Mouse (Mus musculus): Measurements from ENCODE around the gene Rab25. TPM values are rescaled to one million over a fixed set of nuclear protein-coding genes. Genes with fewer than 3 reads are reported as not detected.

The Rab25 gene
- total and polyA plus RNA-seq, 3 experiments = 0.96 to 1.9 TPM; not detected in 1

GRCm38 (mm10) chr3:88493706-88494582 lies 54.2 kb downstream of the Rab25 start (continued):
- TF ChIP-seq NRF1 (IDR thresholded peaks at IDR 0.05; ENCODE audit: insufficient read depth, low read depth, low read length, poor library complexity, severe bottlenecking) = no peak

Other genes with a start within 250 kb of the Rab25 start
- gene Glmp, start 223.3 kb downstream of the Rab25 start, total RNA-seq (2012; rRNA removed) = 47.6 and 48.3 TPM in 2 replicates
- gene Glmp, start 223.3 kb downstream of the Rab25 start, polyA plus RNA-seq (2012; ENCODE audit: insufficient read depth in 1 of 2, insufficient read length in 2 of 2, low read depth in 1 of 2, low replicate concordance in 2 of 2, missing spikeins in 1 of 2) = 100 to 1,000 TPM in 1 of 2 experiments, not detected in 1; 181 TPM
- 2.2 TPM in 2 replicates for gene Tmem79, start 212.2 kb downstream of the Rab25 start, total RNA-seq (2012; rRNA removed)
- gene Tmem79, start 212.2 kb downstream of the Rab25 start, polyA plus RNA-seq (2012; ENCODE audit: insufficient read depth in 1 of 2, insufficient read length in 2 of 2, low read depth in 1 of 2, low replicate concordance in 2 of 2, missing spikeins in 1 of 2) = 1 to 10 TPM in 1 of 2 experiments, not detected in 1; 3.7 TPM
- 87.3 and 97.9 TPM in 2 replicates for gene Smg5, start 212.0 kb downstream of the Rab25 start, total RNA-seq (2012; rRNA removed)
- 100 to 1,000 TPM; 123 to 148 TPM for gene Smg5, start 212.0 kb downstream of the Rab25 start, polyA plus RNA-seq (2012; ENCODE audit: insufficient read depth in 1 of 2, insufficient read length in 2 of 2, low read depth in 1 of 2, low replicate concordance in 2 of 2, missing spikeins in 1 of 2)
- gene Paqr6, start 183.7 kb downstream of the Rab25 start, total RNA-seq (2012; rRNA removed) = not detected in 2 replicates
- gene Paqr6, start 183.7 kb downstream of the Rab25 start, polyA plus RNA-seq (2012; ENCODE audit: insufficient read depth in 1 of 2, insufficient read length in 2 of 2, low read depth in 1 of 2, low replicate concordance in 2 of 2, missing spikeins in 1 of 2) = under 1 TPM in 1 of 2 experiments, not detected in 1; 0.11 TPM
- gene Bglap3, start 175.6 kb downstream of the Rab25 start, total RNA-seq (2012; rRNA removed) = 0.16 TPM in 1 of 2 replicates, not detected in the other
- not detected for gene Bglap3, start 175.6 kb downstream of the Rab25 start, polyA plus RNA-seq (2012; ENCODE audit: insufficient read depth in 1 of 2, insufficient read length in 2 of 2, low read depth in 1 of 2, low replicate concordance in 2 of 2, missing spikeins in 1 of 2)
- gene Bglap2, start 169.6 kb downstream of the Rab25 start, total RNA-seq (2012; rRNA removed) = not detected in 2 replicates
- gene Bglap2, start 169.6 kb downstream of the Rab25 start, polyA plus RNA-seq (2012; ENCODE audit: insufficient read depth in 1 of 2, insufficient read length in 2 of 2, low read depth in 1 of 2, low replicate concordance in 2 of 2, missing spikeins in 1 of 2) = not detected
- not detected in 2 replicates for gene Bglap, start 163.8 kb downstream of the Rab25 start, total RNA-seq (2012; rRNA removed)
- under 1 TPM in 1 of 2 experiments, not detected in 1; 0.17 TPM for gene Bglap, start 163.8 kb downstream of the Rab25 start, polyA plus RNA-seq (2012; ENCODE audit: insufficient read depth in 1 of 2, insufficient read length in 2 of 2, low read depth in 1 of 2, low replicate concordance in 2 of 2, missing spikeins in 1 of 2)
- 139 and 144 TPM in 2 replicates for gene Pmf1, start 138.0 kb downstream of the Rab25 start, total RNA-seq (2012; rRNA removed)
- 100 to 1,000 TPM in 1 of 2 experiments, not detected in 1; 357 TPM for gene Pmf1, start 138.0 kb downstream of the Rab25 start, polyA plus RNA-seq (2012; ENCODE audit: insufficient read depth in 1 of 2, insufficient read length in 2 of 2, low read depth in 1 of 2, low replicate concordance in 2 of 2, missing spikeins in 1 of 2)
- gene Slc25a44, start 123.2 kb downstream of the Rab25 start, total RNA-seq (2012; rRNA removed) = 26.2 and 30.5 TPM in 2 replicates
- 10 to 100 TPM in 1 of 2 experiments, not detected in 1; 34.6 TPM for gene Slc25a44, start 123.2 kb downstream of the Rab25 start, polyA plus RNA-seq (2012; ENCODE audit: insufficient read depth in 1 of 2, insufficient read length in 2 of 2, low read depth in 1 of 2, low replicate concordance in 2 of 2, missing spikeins in 1 of 2)
- gene Sema4a, start 87.1 kb downstream of the Rab25 start, total RNA-seq (2012; rRNA removed) = 31.4 and 45.3 TPM in 2 replicates
- 10 to 100 TPM in 1 of 2 experiments, not detected in 1; 33.5 TPM for gene Sema4a, start 87.1 kb downstream of the Rab25 start, polyA plus RNA-seq (2012; ENCODE audit: insufficient read depth in 1 of 2, insufficient read length in 2 of 2, low read depth in 1 of 2, low replicate concordance in 2 of 2, missing spikeins in 1 of 2)
- gene Lmna, start 38.3 kb downstream of the Rab25 start, total RNA-seq (2012; rRNA removed) = 388 and 394 TPM in 2 replicates
- 100 to 1,000 TPM; 128 to 302 TPM for gene Lmna, start 38.3 kb downstream of the Rab25 start, polyA plus RNA-seq (2012; ENCODE audit: insufficient read depth in 1 of 2, insufficient read length in 2 of 2, low read depth in 1 of 2, low replicate concordance in 2 of 2, missing spikeins in 1 of 2)
- 4.3 and 5.5 TPM in 2 replicates for gene Mex3a, start 15.9 kb downstream of the Rab25 start, total RNA-seq (2012; rRNA removed)
- 10 to 100 TPM in 1 of 2 experiments, not detected in 1; 10.1 TPM for gene Mex3a, start 15.9 kb downstream of the Rab25 start, polyA plus RNA-seq (2012; ENCODE audit: insufficient read depth in 1 of 2, insufficient read length in 2 of 2, low read depth in 1 of 2, low replicate concordance in 2 of 2, missing spikeins in 1 of 2)
- gene Lamtor2, start 4.8 kb upstream of the Rab25 start, total RNA-seq (2012; rRNA removed) = 125 and 127 TPM in 2 replicates
- 100 to 1,000 TPM in 1 of 2 experiments, not detected in 1; 188 TPM for gene Lamtor2, start 4.8 kb upstream of the Rab25 start, polyA plus RNA-seq (2012; ENCODE audit: insufficient read depth in 1 of 2, insufficient read length in 2 of 2, low read depth in 1 of 2, low replicate concordance in 2 of 2, missing spikeins in 1 of 2)
- gene Ubqln4, start 5.5 kb upstream of the Rab25 start, total RNA-seq (2012; rRNA removed) = 73.0 and 83.0 TPM in 2 replicates
- gene Ubqln4, start 5.5 kb upstream of the Rab25 start, polyA plus RNA-seq (2012; ENCODE audit: insufficient read depth in 1 of 2, insufficient read length in 2 of 2, low read depth in 1 of 2, low replicate concordance in 2 of 2, missing spikeins in 1 of 2) = 100 to 1,000 TPM in 1 of 2 experiments, 10 to 100 TPM in 1; 43.6 to 171 TPM
- gene Ssr2, start 27.6 kb upstream of the Rab25 start, total RNA-seq (2012; rRNA removed) = 500 and 594 TPM in 2 replicates
- 100 to 1,000 TPM; 176 to 706 TPM for gene Ssr2, start 27.6 kb upstream of the Rab25 start, polyA plus RNA-seq (2012; ENCODE audit: insufficient read depth in 1 of 2, insufficient read length in 2 of 2, low read depth in 1 of 2, low replicate concordance in 2 of 2, missing spikeins in 1 of 2)
- gene Arhgef2, start 57.7 kb upstream of the Rab25 start, total RNA-seq (2012; rRNA removed) = 113 and 131 TPM in 2 replicates
- gene Arhgef2, start 57.7 kb upstream of the Rab25 start, polyA plus RNA-seq (2012; ENCODE audit: insufficient read depth in 1 of 2, insufficient read length in 2 of 2, low read depth in 1 of 2, low replicate concordance in 2 of 2, missing spikeins in 1 of 2) = 100 to 1,000 TPM in 1 of 2 experiments, not detected in 1; 183 TPM
- gene Rxfp4, start 104.8 kb upstream of the Rab25 start, total RNA-seq (2012; rRNA removed) = 0.08 TPM in 1 of 2 replicates, not detected in the other
- gene Rxfp4, start 104.8 kb upstream of the Rab25 start, polyA plus RNA-seq (2012; ENCODE audit: insufficient read depth in 1 of 2, insufficient read length in 2 of 2, low read depth in 1 of 2, low replicate concordance in 2 of 2, missing spikeins in 1 of 2) = under 1 TPM in 1 of 2 experiments, not detected in 1; 0.06 TPM
- 43.4 and 47.4 TPM in 2 replicates for gene Khdc4, start 137.5 kb upstream of the Rab25 start, total RNA-seq (2012; rRNA removed)
- 10 to 100 TPM in 1 of 2 experiments, not detected in 1; 71.0 TPM for gene Khdc4, start 137.5 kb upstream of the Rab25 start, polyA plus RNA-seq (2012; ENCODE audit: insufficient read depth in 1 of 2, insufficient read length in 2 of 2, low read depth in 1 of 2, low replicate concordance in 2 of 2, missing spikeins in 1 of 2)
- 28.7 and 38.6 TPM in 2 replicates for gene Rit1, start 168.5 kb upstream of the Rab25 start, total RNA-seq (2012; rRNA removed)
- 10 to 100 TPM in 1 of 2 experiments, not detected in 1; 34.1 TPM for gene Rit1, start 168.5 kb upstream of the Rab25 start, polyA plus RNA-seq (2012; ENCODE audit: insufficient read depth in 1 of 2, insufficient read length in 2 of 2, low read depth in 1 of 2, low replicate concordance in 2 of 2, missing spikeins in 1 of 2)
- 0.19 and 0.56 TPM in 2 replicates for gene Syt11, start 226.9 kb upstream of the Rab25 start, total RNA-seq (2012; rRNA removed)
- 1 to 10 TPM in 1 of 2 experiments, not detected in 1; 1.4 TPM for gene Syt11, start 226.9 kb upstream of the Rab25 start, polyA plus RNA-seq (2012; ENCODE audit: insufficient read depth in 1 of 2, insufficient read length in 2 of 2, low read depth in 1 of 2, low replicate concordance in 2 of 2, missing spikeins in 1 of 2)